Mouse (Mus musculus) mouse trophoblast stem cell (cell line): ENCODE data around the gene Olfr1360.

ENCODE experiments used
- in situ Hi-C, 2 experiments: fragments of 300-500 bp; cut with MseI, MboI; formaldehyde crosslinking; loops; 2 replicates in 1 of 2; 3 replicates in 1 of 2; pipeline ENCODE4 v1.15.1; 2025

Olfr1360 gene

GRCm38 (mm10) chr13:21706669-21707068 is 29.5 kb upstream of the Olfr1360 start:
- in situ Hi-C loops = loop anchor here in 1 of 2 experiments (25.0 kb wide), 1 partner anchor 331 kb away; the partner anchor contains the start of genes Hist1h2ag, Hist1h2ah, Hist1h2bj and Hist1h2bk

DNA sequence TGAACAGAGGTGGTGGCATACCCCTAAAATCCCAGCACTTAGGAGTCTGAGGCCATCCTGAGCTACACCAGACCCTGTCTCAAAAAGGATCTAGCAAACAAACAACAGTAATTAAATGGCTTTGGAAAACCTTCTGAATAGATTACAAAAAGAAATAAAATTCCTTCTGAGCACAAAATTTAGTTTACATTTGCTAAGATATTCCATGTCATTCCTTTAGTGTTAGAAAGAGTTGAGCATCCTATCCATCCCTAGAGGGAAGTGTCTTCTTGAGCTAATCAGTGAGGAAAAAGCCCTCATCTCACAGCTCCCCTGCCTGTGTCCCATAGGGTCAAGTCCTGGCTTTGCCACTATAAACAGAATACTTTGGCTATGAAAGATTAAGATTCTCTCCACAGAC is 20.6 kb upstream of the Olfr1360 start, which contains the start of gene Olfr1359:
TSS of gene Olfr1359 (plus strand) at position 301 of the 400 bp plus-strand sequence.
- in situ Hi-C loops = no loop called here

- in situ Hi-C loops = no loop called here
These were observed 13.9 kb downstream of the Olfr1360 start, which contains the start of gene Olfr1361 for GRCm38 (mm10) chr13:21663286-21663685. TSS of gene Olfr1361 (minus strand) at chr13:21663386.

GRCm38 (mm10) chr13:21642418-21642817 is 34.8 kb downstream of the Olfr1360 start, which contains the start of gene Olfr11:
TSS of gene Olfr11 (minus strand) at chr13:21642518.
- in situ Hi-C loops = no loop called here
